Mouse (Mus musculus): ENCODE data around the gene Slc41a1. TPM values are rescaled to one million over a fixed set of nuclear protein-coding genes. Genes with fewer than 3 reads are reported as not detected.

Slc41a1 gene
- total and polyA plus RNA-seq, 3 experiments = 6.3 to 10.7 (median 8.8) TPM

- no peak for TF ChIP-seq POLR2AphosphoS2 (IDR thresholded peaks at IDR 0.05; ENCODE audit: low read depth, low read length)
- TF ChIP-seq SMC3 (IDR thresholded peaks at IDR 0.05; ENCODE audit: low read depth, low read length) = no peak
- TF ChIP-seq MYC (IDR thresholded peaks at IDR 0.05; ENCODE audit: low read depth, low read length) = 0 out of 2 replicates have a peak, but pooled peaks have one; percentile 6
- TF ChIP-seq ETS1 (conservative IDR thresholded peaks at IDR 0.05; ENCODE audit: low read depth, low read length) = peak; percentile 54; the same call in 1 of the 2 replicates
- TF ChIP-seq GABPA (IDR thresholded peaks at IDR 0.05; ENCODE audit: insufficient replicate concordance, low read depth, low read length) = no peak
Observed at GRCm38 (mm10) chr1:131820887-131821328, 6.4 kb upstream of the Slc41a1 start (continued).

GRCm38 (mm10) chr1:131822292-131822691, 5.0 kb upstream of the Slc41a1 start:
- Histone ChIP-seq H3K4me1 (ENCODE audit: control insufficient read depth in 1 of 2, insufficient read depth in 2 of 2) (peaks cover 15 to 68% of the 10 kb centered on the region in 2 experiments), H3K36me3 (replicated peaks in 1 of 2; ENCODE audit: control insufficient read depth in 1 of 2, insufficient read depth in 1 of 2, low read length in 1 of 2) (no peaks in the 10 kb centered on the region), H3K4me3 (replicated peaks in 1 of 3; ENCODE audit: low read depth in 2 of 3, low read length in 2 of 3, poor library complexity in 1 of 3) (no peak overlapping the region), H3K79me2 (replicated peaks; ENCODE audit: control insufficient read depth, extremely low read depth, insufficient read depth, poor library complexity, severe bottlenecking) (no peaks in the 10 kb centered on the region), H3K27me3 (replicated peaks) (peaks cover 5% of the 10 kb centered on the region), H3K4me2 (ENCODE audit: insufficient read depth, low read depth, poor library complexity, severe bottlenecking) (peak overlapping the region; percentile 17), H3K27ac (ENCODE audit: insufficient read depth, low read depth) (no peak overlapping the region), H3K9me3 (replicated peaks; ENCODE audit: low read length) (peaks cover 7% of the 10 kb centered on the region), H3K9ac (ENCODE audit: insufficient read depth, low read depth) (no peak overlapping the region)
- DNase-seq (ENCODE audit: extremely low read depth) = peak; percentile 42
- TF ChIP-seq KAT2A (IDR thresholded peaks at IDR 0.05; ENCODE audit: insufficient replicate concordance, low read length) (no peak), RCOR1 (conservative IDR thresholded peaks at IDR 0.05; ENCODE audit: low read depth, low read length) (no peak), ELF1 (IDR thresholded peaks at IDR 0.05; ENCODE audit: low read depth, low read length) (no peak), MAZ (IDR thresholded peaks at IDR 0.05; ENCODE audit: low read depth, low read length) (no peak), E2F4 (IDR thresholded peaks at IDR 0.05; ENCODE audit: insufficient replicate concordance, low read depth, low read length) (no peak), ETS1 (conservative IDR thresholded peaks at IDR 0.05; ENCODE audit: low read depth, low read length) (no peak), CHD1 (IDR thresholded peaks at IDR 0.05; ENCODE audit: low read depth, low read length) (no peak), HCFC1 (IDR thresholded peaks at IDR 0.05; ENCODE audit: low read depth, low read length) (no peak), MYC (IDR thresholded peaks at IDR 0.05; ENCODE audit: low read depth, low read length) (peak; percentile 67; the same call in 1 of the 2 replicates), MXI1 (IDR thresholded peaks at IDR 0.05; ENCODE audit: low read depth, low read length) (peak; percentile 58; the same call in 1 of the 2 replicates), TCF12 (IDR thresholded peaks at IDR 0.05; ENCODE audit: low read depth, low read length) (no peak), IRF4 (IDR thresholded peaks at IDR 0.05; ENCODE audit: low read depth, low read length) (no peak), MEF2A (IDR thresholded peaks at IDR 0.05; ENCODE audit: borderline replicate concordance, low read depth, low read length) (no peak), ZNF384 (IDR thresholded peaks at IDR 0.05; ENCODE audit: low read depth, low read length) (no peak), EP300 (IDR thresholded peaks at IDR 0.05; ENCODE audit: low read length) (no peak), ZKSCAN1 (IDR thresholded peaks at IDR 0.05; ENCODE audit: borderline replicate concordance, low read depth, low read length) (no peak), MAX (IDR thresholded peaks at IDR 0.05; ENCODE audit: low read length) (peak; percentile 89), POLR2A (IDR thresholded peaks at IDR 0.05; ENCODE audit: low read depth, low read length) (no peak), USF1 (IDR thresholded peaks at IDR 0.05; ENCODE audit: low read depth, low read length) (0 out of 2 replicates have a peak, but pooled peaks have one; percentile 2), RAD21 (IDR thresholded peaks at IDR 0.05; ENCODE audit: low read depth, low read length) (no peak), POLR2AphosphoS2 (IDR thresholded peaks at IDR 0.05; ENCODE audit: low read depth, low read length) (no peak), MAFK (IDR thresholded peaks at IDR 0.05; ENCODE audit: insufficient replicate concordance, low read length) (no peak), JUN (IDR thresholded peaks at IDR 0.05; ENCODE audit: insufficient read depth, low read depth, low read length) (no peak), UBTF (IDR thresholded peaks at IDR 0.05; ENCODE audit: low read depth, low read length) (no peak), TBP (conservative IDR thresholded peaks at IDR 0.05; ENCODE audit: low read depth, low read length) (0 out of 2 replicates have a peak, but pooled peaks have one; percentile 41), BHLHE40 (IDR thresholded peaks at IDR 0.05; ENCODE audit: low read depth, low read length) (no peak)
- in situ Hi-C loops (cut with MboI; ENCODE audit: low pct_ligation_motif_present, low pct_unique_long_range_greater_than_20kb, low sequenced_read_pairs) = no loop called here
- dilution Hi-C loops (cut with MboI; ENCODE audit: extremely low pct_ligation_motif_present, extremely low pct_unique_long_range_greater_than_20kb, low sequenced_read_pairs) = no loop called here

Measured in CH12.LX (cell line).